Mouse (Mus musculus): ENCODE data around the gene Pgam1. TPM values are rescaled to one million over a fixed set of nuclear protein-coding genes. Genes with fewer than 3 reads are reported as not detected.

Gene Pgam1
- total RNA-seq (2023) = 10 to 100 TPM; 54.0 to 58.5 TPM

GRCm38 (mm10) chr19:41911178-41912073 lies at the start of gene Pgam1:
Gene Pgam1 (plus strand): TSS chr19:41911923.

DNA sequence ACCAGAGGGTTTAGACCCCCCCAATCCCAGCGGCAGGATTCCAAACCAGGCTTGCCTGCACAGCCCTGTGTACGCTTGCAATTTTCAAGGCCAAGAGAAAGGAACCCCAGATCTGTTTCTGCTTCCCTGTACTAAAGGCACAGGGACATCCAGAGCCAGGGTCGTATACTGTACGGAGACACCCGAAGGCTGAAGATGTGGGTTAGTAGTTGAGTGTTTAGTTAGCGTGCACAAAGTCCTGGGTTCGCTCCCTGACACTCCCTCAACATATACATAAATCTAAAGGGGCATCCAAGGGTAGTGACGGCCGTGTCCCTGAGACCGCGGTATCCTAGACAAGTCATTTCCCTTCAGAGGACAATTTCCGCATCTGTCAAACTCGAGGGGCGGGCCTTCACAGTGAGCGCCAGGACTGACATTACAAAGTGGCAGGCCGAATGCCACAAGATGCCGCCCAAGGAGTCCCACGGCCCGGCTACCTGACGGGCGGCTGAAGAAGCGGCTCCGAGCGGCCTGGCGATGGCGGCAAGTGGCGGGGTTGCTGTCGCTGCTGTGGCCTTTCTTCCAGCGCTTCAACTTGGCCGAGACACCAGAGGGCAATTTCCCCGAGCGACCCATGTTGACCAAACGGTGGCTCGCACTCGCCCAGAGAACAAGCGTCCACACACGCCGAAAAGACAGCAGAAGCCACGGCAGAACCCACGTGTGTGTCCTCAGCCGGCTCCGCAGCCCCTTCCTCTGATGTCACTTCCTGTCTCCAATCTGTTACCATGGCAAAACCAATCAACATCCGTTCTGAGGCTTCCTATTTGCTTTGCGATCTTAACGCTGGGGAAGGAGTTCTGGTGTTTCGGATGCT lies 16.0 kb upstream of the Pgam1 start, which contains the start of gene Rrp12:
TSS of gene Rrp12 (minus strand) at position 714 of the 859 bp plus-strand sequence.

DNA sequence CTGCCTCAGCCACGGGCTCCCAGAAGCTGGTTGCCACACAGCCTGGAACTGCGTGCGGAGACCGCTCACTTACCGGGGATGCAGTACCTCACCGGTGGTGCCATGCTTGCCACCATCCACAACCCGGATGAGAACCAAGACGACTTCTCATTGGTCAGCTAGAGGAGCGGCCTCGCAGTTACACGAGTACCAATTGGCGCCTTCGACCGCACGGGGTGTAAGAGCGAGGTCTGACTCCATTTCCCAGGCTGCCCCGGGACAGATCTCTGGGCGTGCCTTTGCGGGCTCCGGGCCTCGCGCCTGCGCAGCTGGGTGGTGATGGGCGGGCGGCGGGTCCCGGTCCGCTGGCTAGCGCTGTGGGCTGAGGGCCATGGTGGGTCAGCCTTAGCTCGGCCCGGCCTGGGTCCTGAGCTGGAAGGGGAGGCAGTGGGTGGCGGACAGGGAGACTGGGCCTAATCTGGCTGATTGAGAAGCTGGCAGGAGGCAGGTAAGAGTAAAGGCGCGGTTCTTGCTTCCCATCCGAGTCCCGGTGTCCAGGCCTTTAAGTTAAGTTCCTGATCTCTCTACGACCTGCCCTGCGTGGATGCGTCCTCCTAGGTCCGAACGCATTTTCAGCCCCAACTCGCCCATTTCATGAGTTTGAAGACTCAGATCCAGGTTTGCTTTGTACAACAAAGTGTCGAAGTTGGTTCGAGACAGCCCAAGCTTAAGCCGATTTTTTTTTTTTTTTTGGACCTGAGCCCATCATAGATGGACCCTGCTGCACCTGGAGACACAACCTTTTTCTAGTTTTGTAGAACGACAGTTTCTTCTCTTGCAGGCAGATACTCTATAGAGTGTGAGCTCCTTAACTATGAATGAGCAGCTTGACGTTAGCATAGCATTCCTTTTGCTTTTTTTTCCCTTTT lies 21.7 kb downstream of the Pgam1 start, which contains the start of the genes Exosc1 and Zdhhc16:
TSS of gene Exosc1 (minus strand) at position 245 of the 908 bp plus-strand sequence.
TSS of gene Zdhhc16 (plus strand) at position 302 of the 908 bp plus-strand sequence.

Other genes with a start within 250 kb of the Pgam1 start
- gene Slit1, start 168.3 kb upstream of the Pgam1 start, total RNA-seq (2023) = not detected
- 1 to 10 TPM; 2.2 to 2.7 TPM for gene Arhgap19, start 109.9 kb upstream of the Pgam1 start, total RNA-seq (2023)
- gene Frat1, start 82.0 kb upstream of the Pgam1 start, total RNA-seq (2023) = 10 to 100 TPM; 53.0 to 53.4 TPM
- gene Frat2, start 63.8 kb upstream of the Pgam1 start, total RNA-seq (2023) = 100 to 1,000 TPM; 107 to 120 TPM
- 10 to 100 TPM; 28.4 to 31.6 TPM for gene Rrp12, start 15.8 kb upstream of the Pgam1 start, total RNA-seq (2023)
- 10 to 100 TPM; 47.2 to 54.1 TPM for gene Exosc1, start 21.5 kb downstream of the Pgam1 start, total RNA-seq (2023)
- 10 to 100 TPM; 38.3 to 47.9 TPM for gene Zdhhc16, start 21.6 kb downstream of the Pgam1 start, total RNA-seq (2023)
- 100 to 1,000 TPM; 101 to 136 TPM for gene Mms19, start 69.2 kb downstream of the Pgam1 start, total RNA-seq (2023)
- gene Ubtd1, start 69.8 kb downstream of the Pgam1 start, total RNA-seq (2023) = 1 to 10 TPM; 8.2 to 9.1 TPM
- not detected for gene Ankrd2, start 124.1 kb downstream of the Pgam1 start, total RNA-seq (2023)
- under 1 TPM in 1 of 2 experiments, not detected in 1; 0.32 TPM for gene Hoga1, start 133.7 kb downstream of the Pgam1 start, total RNA-seq (2023)
- gene 4933411K16Rik, start 140.3 kb downstream of the Pgam1 start, total RNA-seq (2023) = not detected
- gene Morn4, start 174.4 kb downstream of the Pgam1 start, total RNA-seq (2023) = under 1 TPM in 1 of 2 experiments, not detected in 1; 0.29 TPM
- 10 to 100 TPM; 40.9 to 47.4 TPM for gene Pi4k2a, start 178.5 kb downstream of the Pgam1 start, total RNA-seq (2023)
- 1 to 10 TPM; 6.5 to 6.9 TPM for gene Avpi1, start 217.1 kb downstream of the Pgam1 start, total RNA-seq (2023)
- gene Marveld1, start 235.5 kb downstream of the Pgam1 start, total RNA-seq (2023) = 10 to 100 TPM; 14.6 to 15.8 TPM